Mouse (Mus musculus): ENCODE measurements at regions not wholly inside any gene's neighbourhood (a gene's known extent, or its start where the extent isn't known, plus 50 kb on each side); places are given as distances from the start of the nearest gene placed in this dataset.

DNA sequence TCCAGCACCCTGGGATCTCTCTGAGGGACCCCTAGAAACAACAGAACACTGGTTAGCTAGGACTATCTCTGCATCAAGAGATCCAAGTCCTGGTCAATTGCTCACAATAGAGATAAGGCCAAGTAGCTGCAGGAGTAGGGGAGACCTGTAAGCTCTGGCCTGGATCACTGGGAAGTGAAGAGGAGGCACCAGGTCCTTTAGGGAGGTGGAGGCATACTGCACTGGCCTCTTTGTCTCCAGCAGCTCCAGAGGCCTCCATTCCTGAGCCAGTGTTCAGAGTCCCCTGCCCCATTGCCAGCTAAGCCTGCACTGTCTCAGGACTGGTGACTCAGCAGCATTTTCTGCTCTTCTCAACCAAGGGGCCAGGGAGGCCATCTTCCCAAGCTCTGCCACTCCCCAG is 262.3 kb upstream of the Gm4791 start:
- DNase-seq (ENCODE audit: low spot score): no peak

DNA sequence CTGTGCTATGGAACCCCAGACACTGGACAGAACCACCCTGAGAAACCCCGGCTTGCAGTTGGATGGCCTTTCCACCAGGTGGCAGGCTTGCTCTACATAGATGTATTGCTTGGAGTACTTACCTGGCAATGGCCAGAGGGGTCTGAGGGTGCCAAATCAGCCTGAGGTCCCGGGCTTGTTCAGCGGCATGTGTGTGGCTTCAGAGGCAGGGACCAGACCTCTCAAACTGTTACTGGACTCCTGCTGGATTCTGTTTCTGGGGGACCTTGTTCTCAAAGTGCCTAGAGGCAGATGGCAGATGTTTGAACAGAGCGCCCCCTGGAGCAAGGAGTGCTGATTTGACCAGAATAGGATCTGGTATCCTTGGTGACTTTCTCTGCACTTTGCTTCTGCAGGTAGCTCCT is 262.9 kb upstream of the Gm4791 start:
- peak; percentile 59 for DNase-seq (ENCODE audit: low spot score)

DNA sequence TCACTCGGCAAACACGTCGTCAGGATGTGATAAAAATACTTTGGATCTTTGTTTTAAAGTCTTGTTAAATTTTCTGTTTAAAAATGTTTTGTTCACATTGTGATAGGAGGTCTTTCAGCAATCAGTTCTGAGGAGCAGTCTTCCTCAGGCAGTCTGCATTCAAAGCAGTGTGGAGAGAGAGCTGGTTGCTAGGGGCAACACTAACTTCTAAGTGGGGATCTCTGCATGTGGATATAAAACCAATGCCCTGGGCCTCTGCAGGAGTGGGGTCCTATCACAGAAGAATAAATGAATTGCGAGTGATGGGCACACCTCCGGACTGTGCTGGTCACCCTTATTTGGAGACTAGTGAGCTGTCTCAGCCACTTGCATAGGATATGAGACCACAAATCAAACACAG is 270.1 kb upstream of the Gm4791 start:
- DNase-seq (ENCODE audit: low spot score): no peak

DNA sequence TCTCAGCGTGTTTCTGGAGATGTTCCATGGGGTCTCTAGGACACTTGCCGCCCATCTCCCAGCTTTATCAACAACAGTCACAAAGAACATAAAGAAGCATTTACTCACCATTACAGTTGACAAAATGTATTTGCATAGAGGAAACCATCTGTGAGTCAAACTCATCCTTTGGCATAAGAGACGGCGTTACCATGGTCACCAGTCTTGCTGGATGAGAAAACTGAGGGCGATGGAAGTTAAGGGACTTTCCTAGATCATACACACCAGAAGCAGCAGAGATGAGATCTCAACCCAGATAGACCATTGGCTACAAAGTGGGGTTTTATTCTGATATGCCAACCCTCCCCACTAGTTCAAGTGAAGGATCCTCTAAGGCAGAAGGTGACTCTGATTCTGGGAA is 274.3 kb upstream of the Gm4791 start:
- no peak for DNase-seq (ENCODE audit: low spot score)

DNA sequence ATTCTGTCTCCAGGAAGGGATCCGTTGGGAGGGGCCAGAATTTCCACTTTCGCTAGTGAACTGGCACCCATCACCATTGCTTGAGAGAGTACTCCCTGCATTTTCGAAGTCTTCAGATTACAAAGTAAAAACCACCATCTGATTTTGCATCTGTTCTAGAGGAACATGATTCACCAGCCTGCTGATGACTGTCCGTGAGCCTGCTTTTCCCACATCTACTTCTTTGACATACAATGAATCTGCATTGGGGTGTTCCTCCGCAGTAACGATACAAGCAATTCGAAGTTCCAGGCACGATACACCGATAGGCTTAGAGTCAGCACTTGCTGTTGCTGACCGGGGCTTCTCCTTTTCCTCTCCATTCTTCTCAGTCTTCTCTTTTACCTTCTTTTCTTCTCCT is 285.1 kb upstream of the Gm4791 start:
- DNase-seq (ENCODE audit: low spot score): no peak

DNA sequence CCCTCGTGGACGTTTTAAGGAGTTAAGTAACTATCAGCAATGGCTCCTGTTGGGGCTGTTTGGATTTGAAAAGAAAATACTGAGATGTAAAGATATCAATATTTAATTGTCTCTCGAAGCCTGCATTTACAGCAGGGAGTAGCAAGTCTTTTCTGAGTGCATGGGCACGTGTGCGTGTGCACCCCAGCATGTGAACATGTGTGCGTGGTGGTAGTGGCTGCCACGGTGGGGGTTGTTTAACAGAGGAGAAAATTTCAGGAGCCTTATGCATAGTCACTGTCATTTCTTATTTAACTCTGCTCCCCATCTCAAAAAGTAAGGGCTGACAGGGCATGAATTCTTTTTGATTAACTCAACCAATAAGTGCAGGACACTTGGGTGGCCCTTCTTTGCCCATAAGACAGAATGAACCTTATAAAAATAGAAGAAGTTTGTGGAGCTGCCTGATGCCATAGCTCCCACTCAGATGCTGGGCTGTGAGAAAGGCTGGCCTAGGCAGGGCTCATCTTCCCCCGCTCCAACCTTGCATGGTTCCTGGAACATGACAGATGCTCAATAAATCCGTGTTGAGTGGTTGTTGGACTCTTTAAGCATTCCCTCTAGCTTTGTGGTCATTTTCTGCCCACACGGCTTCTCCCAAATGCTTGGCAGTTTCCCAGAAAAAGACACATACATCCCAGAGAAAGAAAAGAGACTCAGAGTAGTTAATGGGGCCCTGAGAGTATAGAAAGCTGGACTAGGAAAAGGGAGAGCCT is 294.2 kb upstream of the Gm4791 start:
- no peak for DNase-seq (ENCODE audit: low spot score)

DNA sequence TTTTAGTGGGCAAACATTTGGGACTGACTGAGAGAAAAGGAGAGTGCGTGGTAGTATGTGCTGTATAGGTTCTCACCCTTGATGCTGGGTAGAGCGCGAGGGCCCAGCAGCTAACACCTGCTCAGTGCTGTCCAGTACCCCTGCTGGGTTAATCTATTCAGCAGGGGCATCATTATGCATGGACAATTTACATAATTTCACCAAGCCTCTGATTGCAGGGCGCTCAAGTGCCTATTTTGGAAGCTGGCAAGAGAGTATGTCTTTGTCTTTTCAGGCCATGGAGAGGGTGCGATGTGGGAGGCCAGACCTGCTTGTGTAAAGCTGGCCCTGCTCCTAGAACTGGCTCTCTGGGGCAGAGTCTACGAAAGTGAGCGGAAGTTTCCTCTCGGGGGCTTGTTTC is 294.9 kb upstream of the Gm4791 start:
- no peak for DNase-seq (ENCODE audit: low spot score)

DNA sequence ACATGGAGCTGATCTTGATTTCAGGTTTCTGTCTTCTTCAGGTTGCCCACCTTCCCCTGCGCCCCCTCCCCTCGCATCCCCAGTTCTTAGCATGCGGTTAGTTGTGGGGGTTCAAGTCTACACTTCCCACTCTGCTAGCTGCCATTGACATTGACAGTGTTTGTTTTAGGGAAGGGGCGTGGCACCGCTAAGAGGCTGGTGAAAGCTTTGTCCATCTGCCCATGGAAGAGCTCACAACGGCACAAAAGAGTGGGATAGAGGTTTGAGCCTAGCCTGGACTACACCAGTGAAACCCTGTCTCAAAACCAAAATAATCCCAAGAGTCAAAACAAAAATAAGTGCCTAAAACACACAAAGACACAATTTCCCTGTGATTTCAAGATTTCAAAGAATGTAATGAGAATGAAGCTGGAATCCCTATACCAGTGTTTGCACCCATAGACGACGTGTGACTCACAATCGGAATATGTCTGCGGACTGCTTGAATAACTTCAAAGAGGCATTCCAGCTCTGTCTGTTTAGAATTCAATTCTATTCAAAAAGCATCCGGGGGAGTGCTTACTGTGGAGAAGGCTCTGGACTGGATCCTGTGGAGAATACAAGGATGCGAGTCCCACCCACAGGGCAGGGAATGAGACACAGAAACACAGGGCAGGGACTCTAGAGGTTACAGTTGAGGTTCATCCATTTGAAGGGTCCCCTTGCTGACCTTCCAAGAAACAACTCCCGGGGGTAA is 295.5 kb upstream of the Gm4791 start:
- DNase-seq (ENCODE audit: low spot score): no peak

DNA sequence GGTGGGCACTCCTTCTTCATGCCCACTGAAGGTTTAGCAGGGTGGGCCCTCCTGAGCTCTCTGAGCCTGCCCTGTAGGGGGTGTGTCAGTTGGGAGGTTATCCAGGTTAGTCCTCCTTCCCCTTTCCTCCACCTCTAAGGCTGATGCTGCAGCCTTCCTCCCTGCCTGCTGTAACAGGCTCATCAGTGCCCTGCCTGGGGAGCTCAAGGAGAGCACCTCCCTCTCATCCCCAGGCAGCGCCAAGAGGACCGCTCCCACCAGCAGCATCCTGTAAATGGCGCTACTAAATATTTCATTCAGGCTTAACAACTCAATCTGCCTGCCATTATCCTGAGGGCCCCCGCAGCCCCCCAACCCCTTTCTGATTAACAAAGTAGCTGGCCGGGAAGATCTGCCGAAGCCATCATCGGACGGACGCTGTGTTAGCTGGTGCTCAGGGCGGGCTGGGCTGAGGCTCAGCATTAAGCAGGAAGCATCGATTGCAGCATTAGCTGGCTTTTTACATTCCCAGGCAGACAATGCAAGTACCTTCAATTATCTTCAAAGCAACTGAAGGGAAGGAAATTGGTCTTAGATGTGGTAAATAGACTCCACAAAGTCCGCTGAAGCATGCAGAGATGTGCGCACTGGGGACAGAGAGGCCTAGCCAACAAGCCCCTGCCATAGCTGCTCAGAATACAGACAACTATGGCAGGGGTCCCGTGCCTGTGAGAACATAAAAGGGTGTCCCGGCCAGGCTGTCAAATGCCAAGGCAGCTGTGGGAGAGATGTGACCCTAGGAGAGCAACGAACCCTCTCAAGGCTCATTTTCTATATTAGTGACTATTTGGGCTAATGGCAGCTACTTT is 296.3 kb upstream of the Gm4791 start:
- DNase-seq (ENCODE audit: low spot score): no peak

DNA sequence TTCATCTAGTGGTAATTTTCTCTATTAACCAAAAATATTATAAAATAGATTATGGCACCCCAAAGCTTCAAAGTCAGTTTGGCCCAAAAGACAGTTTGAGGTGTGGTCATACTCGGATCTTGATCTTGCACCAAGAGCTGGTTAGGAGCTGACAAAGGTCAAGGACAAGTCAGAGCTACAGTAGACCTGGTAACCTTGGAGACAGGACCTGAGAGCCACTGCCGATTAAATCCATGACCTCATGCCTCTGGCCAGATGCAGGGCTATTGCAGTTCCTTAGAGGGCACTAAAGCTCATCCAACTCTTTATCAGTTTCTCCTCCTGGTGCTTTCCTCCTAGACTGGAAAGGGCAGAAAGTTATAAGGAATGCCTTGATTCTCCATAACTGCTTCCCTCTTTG is 302.4 kb upstream of the Gm4791 start:
- DNase-seq (ENCODE audit: low spot score): no peak

DNA sequence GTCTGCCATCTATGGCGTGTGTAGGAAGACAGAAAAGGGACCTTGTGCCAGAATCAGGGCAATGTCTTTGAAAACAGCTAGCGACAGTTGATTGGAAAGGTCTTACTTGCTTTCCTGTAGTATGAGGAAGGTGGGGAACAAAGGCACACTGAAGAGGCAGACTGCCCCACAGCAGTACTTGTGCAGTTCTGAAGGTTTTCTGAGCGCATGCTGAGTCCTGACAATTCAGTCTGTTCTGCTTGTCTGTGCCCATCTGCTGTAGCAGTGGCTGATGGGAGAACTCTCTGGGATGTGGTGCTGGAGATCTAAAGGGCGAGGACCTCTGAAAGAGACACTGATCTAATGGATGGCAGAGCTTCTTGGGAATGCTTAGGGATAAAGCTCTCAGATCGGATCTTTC is 309.2 kb upstream of the Gm4791 start:
- DNase-seq (ENCODE audit: low spot score): no peak

DNA sequence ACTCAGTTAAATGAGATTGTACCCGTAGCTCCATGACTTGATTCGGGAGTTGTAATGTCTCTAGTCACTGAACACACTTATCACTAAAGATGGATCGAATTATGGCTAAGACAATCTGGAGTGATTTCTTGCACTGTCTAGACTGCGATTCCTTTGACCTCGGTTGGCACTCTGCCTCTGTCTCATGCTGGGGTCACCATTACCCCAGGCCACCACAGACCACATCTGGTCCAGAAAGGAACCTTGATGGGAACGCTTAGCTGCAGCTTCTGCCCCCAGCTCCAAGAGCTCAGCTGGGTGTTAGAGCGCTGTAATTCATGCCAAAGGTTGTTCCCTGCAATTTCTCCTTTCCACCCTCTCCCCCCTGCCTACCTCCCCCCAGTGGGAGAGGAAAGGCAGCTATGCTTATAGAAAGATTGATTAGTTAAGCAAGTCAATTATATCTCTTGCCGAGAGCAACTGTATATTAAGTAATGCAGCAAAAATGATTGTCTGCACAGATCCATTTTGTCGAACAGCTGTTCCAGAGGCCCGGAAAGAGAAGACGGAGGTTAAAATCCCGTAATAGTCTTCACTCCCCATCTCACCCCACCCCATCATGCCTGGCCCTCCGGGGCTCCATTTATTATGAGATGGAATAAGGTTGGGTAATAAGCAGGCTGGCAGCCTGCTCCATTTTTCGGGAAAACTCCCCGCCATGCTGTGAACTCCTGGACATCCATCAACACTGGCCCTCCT is 314.3 kb upstream of the Gm4791 start:
- DNase-seq (ENCODE audit: low spot score): no peak

DNA sequence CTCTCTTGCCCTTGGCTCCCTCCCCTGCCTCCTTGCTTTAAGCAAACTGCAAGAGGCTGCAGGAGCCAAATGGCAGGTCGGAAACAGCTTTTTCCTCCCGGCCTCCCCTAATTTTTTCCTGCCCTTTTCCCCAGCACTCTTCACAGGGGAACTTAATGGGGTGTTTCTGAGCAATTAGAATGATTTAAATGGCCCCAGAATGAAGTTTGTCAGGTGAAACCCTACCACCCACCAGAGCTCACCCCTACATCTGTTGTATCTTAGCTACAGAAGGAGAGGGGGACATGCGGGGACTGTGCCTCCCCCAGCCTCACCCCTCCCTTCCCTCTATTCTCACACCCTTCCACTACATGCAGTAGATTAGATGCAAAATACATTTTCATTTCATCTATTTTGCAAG is 326.5 kb upstream of the Gm4791 start:
- no peak for DNase-seq (ENCODE audit: low spot score)

DNA sequence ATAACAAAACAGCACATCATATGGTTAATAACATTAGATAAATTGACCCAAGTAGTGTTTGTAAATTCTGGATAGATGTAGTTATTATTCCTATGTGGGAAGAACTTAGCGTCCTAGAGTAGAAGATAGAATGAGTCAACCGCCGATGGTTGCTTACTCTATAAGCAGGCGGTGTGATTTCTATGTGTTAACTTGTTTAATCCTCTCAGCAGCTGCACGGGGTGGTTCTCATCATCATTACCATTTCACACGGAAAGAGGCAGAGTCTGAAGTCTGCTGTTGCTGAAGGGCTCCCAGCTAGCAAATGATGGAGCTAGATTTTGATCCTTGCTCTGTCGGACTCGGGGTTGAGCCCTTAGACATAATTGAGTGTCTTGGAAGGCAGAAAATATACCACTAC is 334.6 kb upstream of the 4931429L15Rik start:
- no peak for DNase-seq (ENCODE audit: low spot score)

DNA sequence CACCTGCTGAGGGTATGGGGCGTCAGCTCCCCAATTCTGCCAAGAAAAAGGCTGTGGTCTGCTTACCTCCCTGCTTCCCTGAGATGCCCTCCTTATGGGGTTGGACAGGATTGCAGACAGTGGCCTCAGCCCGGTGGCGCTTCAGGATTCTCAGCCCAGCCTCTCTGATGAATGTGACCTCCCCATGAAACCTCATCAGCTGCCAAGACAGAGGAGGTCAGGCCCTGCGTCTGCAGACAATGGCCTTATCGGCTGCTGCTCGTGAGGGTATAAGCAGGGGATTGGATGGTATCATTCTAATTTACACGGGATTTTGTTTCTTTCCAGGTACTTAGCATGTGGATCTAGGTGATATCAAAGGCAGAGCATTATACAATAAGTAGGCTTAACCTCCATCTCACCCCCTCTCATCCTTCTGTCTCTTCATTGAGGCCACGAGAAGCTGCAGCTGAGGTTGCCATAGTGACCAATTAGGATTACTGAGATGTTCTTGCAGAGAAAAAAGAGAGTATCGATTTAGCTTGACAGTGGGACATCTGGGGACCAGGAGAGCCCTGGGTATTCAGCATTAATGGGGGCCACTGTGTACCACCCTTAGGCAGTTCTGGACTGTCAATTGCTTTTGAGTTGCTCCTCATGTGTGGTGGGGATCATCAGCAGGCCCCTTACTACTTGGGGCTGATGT is 327.6 kb upstream of the 4931429L15Rik start:
- DNase-seq (ENCODE audit: low spot score): no peak

DNA sequence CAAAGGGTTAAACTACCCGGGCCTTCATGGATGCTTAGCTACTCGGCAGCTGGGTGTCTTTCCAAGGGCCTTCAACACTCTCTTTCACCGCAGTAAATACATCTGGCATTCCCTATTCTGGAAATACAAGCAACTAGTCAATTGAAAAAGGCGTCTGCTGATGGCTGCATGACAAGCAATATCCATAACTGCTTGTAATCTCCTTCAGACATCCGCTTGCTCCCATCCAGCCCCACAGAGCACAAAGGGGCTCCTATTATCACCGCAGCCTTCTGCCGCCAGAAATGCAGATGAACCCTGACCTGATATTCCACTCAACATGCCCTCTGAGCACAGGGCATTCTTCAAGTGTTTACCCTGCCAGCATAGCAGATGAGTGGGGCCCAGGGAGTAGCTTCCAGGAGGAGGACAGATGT is 325.7 kb upstream of the 4931429L15Rik start:
- no peak for DNase-seq (ENCODE audit: low spot score)

DNA sequence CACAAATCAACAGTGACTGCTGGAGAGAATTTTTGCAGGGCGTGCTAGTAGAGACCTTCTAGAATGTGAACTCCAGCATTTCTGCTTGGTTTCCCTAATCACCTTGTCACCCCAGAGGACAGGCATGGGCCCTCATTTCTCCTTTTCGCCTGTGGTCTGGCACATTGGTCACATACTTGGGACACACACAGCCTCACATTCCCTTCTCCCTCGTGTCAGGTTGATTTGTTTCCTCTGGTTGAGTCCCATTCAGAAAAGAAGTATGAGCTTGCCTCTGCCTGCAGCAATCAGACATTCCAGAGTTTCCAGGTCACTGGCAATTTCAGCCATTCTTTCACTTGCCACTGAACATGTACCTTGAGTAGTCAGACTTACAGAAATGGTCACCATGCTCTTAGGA is 323.8 kb upstream of the 4931429L15Rik start:
- no peak for DNase-seq (ENCODE audit: low spot score)

DNA sequence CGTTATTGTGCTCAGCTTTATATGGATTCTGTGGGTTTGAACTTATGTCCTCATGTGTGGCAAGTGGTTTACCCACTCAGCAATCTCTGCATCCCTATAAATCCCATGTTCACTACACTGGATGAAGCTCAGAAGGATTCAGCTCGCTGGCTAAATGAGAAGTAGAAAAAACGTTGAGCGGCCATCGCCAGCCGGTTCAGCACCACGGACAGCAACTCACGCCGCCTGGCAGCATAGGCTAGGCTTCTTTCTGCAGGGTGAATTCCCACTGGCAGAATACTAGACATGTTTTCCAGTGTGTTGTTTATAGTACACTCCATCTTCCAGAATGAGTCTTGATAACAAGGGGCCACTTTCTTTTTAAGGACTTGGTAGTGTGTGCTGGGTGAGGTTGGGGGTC is 322.9 kb upstream of the 4931429L15Rik start:
- DNase-seq (ENCODE audit: low spot score): no peak

DNA sequence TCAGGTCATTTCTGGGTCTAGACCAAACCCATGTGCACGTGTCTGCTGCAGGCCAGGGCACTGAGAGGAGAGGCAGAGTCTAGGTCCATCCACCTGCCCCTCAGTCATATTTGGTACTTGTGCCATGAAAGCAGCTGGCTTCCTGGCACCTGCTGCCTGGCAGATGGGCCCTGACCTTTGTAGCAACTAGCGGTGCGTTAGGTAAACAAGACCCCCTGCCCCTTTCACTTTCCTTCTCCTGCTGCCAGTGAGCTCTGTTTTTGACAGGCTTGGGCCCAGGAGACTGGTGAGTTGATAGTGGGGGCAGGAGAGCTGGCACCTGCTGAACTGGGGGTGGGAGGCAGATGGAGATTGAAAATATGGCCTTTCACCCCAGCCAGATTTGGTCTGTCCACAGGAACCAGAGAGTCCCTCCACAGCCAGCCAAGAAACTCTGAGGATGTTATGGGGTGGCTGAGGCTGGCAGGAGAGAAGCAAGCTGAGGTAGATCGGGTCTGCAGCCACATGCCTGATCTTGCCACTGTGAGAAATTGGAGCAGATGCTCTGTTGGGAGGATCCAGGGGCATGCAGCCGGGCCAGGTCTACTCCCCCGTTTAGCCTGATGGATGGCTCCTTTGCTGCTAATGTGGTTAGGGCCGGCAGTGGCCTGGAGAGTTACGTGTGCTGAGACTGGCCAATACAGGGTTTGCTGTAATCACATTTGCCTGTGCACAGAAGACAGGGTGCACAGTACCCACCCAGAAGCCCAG is 316.6 kb upstream of the 4931429L15Rik start:
- no peak for DNase-seq (ENCODE audit: low spot score)

DNA sequence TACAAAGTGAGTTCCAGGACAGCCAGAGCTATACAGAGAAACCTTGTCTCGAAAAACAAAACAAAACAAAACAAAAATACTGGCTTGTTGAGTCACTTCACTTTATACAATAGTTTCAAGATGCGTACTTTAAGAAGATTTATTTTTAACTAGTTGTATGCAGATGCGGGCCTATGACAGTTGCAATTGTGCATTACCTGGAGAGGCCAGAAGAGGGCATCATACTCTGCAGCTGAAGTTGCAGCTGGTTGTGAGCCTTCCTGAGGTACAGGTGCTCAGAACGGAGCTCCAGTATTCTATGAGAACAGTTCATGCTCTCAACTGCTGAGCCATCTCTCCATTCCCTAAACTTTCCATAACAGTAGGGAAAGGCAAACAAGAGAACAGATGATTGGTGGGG is 314.2 kb upstream of the 4931429L15Rik start:
- DNase-seq (ENCODE audit: low spot score): no peak

DNA sequence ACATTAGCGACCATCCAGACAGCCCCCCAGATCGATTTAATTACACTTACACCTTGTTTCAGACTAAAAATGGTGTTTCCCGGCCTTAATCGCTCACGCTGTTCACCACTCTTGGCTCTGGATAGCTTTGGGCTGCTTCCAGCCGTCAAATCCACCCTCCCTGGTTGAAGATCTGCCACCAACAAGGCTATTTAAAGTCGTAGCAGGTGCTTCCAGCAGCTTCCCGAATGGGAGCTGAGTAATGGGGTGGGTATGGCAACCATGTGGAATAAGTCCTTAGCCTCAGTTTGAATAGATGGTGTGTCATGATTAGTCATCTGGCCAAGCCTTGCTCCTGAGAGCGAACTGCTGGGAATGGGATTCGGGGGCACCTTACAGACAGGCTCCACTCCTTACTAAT is 312.8 kb upstream of the 4931429L15Rik start:
- DNase-seq (ENCODE audit: low spot score): no peak

Measured in urinary bladder, postnatal 10 days (tissue).